Mouse (Mus musculus) CH12.LX (cell line): ENCODE measurements around the gene Prkag2. TPM values are rescaled to one million over a fixed set of nuclear protein-coding genes. Genes with fewer than 3 reads are reported as not detected.

Experiments
- DNase-seq: peaks from one replicate; pipeline ENCODE4 v3.0.0-alpha.2; 2013; ENCODE audit errors: extremely low read depth
- H3K27ac ChIP-seq: 2 replicates; pipeline ENCODE4 v1.5.1; 2012; ENCODE audit warnings: low read depth, mild to moderate bottlenecking, control low read depth, moderate library complexity; ENCODE audit not compliant: insufficient read depth
- H3K27me3 ChIP-seq: replicated peaks from 2 replicates; pipeline ENCODE3; 2012; ENCODE audit warnings: inconsistent platforms
- H3K36me3 ChIP-seq, 2 experiments: replicated peaks in 1 of 2; 2 replicates each; pipeline versions ENCODE3 to v1.6.1; 2012; ENCODE audit warnings: inconsistent platforms in 1 of 2, low read length in 1 of 2, mild to moderate bottlenecking in 1 of 2, mixed read lengths in 1 of 2, moderate library complexity in 1 of 2; ENCODE audit not compliant: control insufficient read depth in 1 of 2, insufficient read depth in 1 of 2
- H3K4me1 ChIP-seq, 2 experiments: 2 replicates each; pipeline ENCODE4 v1.6.1; 2012; ENCODE audit warnings: inconsistent platforms in 1 of 2, moderate library complexity in 1 of 2; ENCODE audit not compliant: insufficient read depth in 2 of 2, control insufficient read depth in 1 of 2
- H3K4me2 ChIP-seq: 2 replicates; pipeline ENCODE4 v1.6.1; 2012; ENCODE audit warnings: low read depth, mild to moderate bottlenecking, control low read depth; ENCODE audit not compliant: poor library complexity, insufficient read depth, severe bottlenecking
- H3K4me3 ChIP-seq, 3 experiments: fragments of 150-350 bp in 1 of 3; sonication (generic) in 1 of 3; replicated peaks in 1 of 3; 2 replicates each; pipeline versions ENCODE3 to v1.5.1; 2011 to 2012; ENCODE audit warnings: low read depth in 2 of 3, low read length in 2 of 3, mild to moderate bottlenecking in 2 of 3, moderate library complexity in 2 of 3, control low read depth in 1 of 3, improper control_type of control experiment in 1 of 3, inconsistent platforms in 1 of 3, mixed read lengths in 1 of 3; ENCODE audit not compliant: poor library complexity in 1 of 3
- H3K79me2 ChIP-seq: replicated peaks from 2 replicates; pipeline ENCODE4 v1.6.1; 2012; ENCODE audit warnings: mild to moderate bottlenecking, moderate library complexity; ENCODE audit not compliant: control insufficient read depth, poor library complexity, insufficient read depth, severe bottlenecking; ENCODE audit errors: extremely low read depth
- H3K9ac ChIP-seq: 2 replicates; pipeline ENCODE4 v1.6.1; 2012; ENCODE audit warnings: low read depth, mild to moderate bottlenecking, control low read depth, moderate library complexity; ENCODE audit not compliant: insufficient read depth
- H3K9me3 ChIP-seq: replicated peaks from 2 replicates; pipeline ENCODE3; 2012; ENCODE audit warnings: low read length, inconsistent platforms, mixed read lengths
- BHLHE40 ChIP-seq: IDR thresholded peaks from 2 replicates; pipeline ENCODE4 v1.6.1; 2011; ENCODE audit warnings: mild to moderate bottlenecking, low read depth, low read length, improper control_type of control experiment
- CHD1 ChIP-seq: IDR thresholded peaks from 2 replicates; pipeline ENCODE4 v1.6.1; 2012; ENCODE audit warnings: low read depth, low read length, improper control_type of control experiment, inconsistent platforms
- ELF1 ChIP-seq: IDR thresholded peaks from 2 replicates; pipeline ENCODE4 v1.6.1; 2014; ENCODE audit warnings: low read depth, mild to moderate bottlenecking, inconsistent platforms, low read length, improper control_type of control experiment
- GABPA ChIP-seq: IDR thresholded peaks from 2 replicates; pipeline ENCODE4 v1.6.1; 2012; ENCODE audit warnings: low read depth, low read length, improper control_type of control experiment, inconsistent platforms; ENCODE audit not compliant: insufficient replicate concordance
- IRF4 ChIP-seq: IDR thresholded peaks from 2 replicates; pipeline ENCODE4 v1.6.1; 2014; ENCODE audit warnings: low read depth, mild to moderate bottlenecking, inconsistent platforms, low read length, improper control_type of control experiment
- JUN ChIP-seq: IDR thresholded peaks from 2 replicates; pipeline ENCODE4 v1.6.1; 2011; ENCODE audit warnings: low read depth, mild to moderate bottlenecking, low read length, improper control_type of control experiment, moderate library complexity; ENCODE audit not compliant: insufficient read depth
- JUND ChIP-seq: conservative IDR thresholded peaks from 2 replicates; pipeline ENCODE4 v1.6.1; 2011; ENCODE audit warnings: low read depth, low read length, improper control_type of control experiment
- MAFK ChIP-seq: IDR thresholded peaks from 2 replicates; pipeline ENCODE4 v1.6.1; 2011; ENCODE audit warnings: low read length, improper control_type of control experiment; ENCODE audit not compliant: insufficient replicate concordance
- MEF2A ChIP-seq: IDR thresholded peaks from 2 replicates; pipeline ENCODE4 v1.6.1; 2014; ENCODE audit warnings: low read depth, mild to moderate bottlenecking, inconsistent platforms, low read length, improper control_type of control experiment, borderline replicate concordance
- MXI1 ChIP-seq: IDR thresholded peaks from 2 replicates; pipeline ENCODE4 v1.6.1; 2011; ENCODE audit warnings: mild to moderate bottlenecking, low read depth, low read length, improper control_type of control experiment
- MYC ChIP-seq: IDR thresholded peaks from 2 replicates; pipeline ENCODE4 v1.6.1; 2011; ENCODE audit warnings: low read depth, mild to moderate bottlenecking, improper control_type of control experiment, low read length
- NRF1 ChIP-seq: IDR thresholded peaks from 2 replicates; pipeline ENCODE4 v1.6.1; 2014; ENCODE audit warnings: low read depth, mild to moderate bottlenecking, inconsistent platforms, low read length, improper control_type of control experiment, moderate library complexity
- PAX5 ChIP-seq: IDR thresholded peaks from 2 replicates; pipeline ENCODE4 v1.6.1; 2012; ENCODE audit warnings: low read length, inconsistent platforms, mixed read lengths
- POLR2AphosphoS2 ChIP-seq: IDR thresholded peaks from 2 replicates; pipeline ENCODE4 v1.6.1; 2011; ENCODE audit warnings: low read depth, low read length, improper control_type of control experiment
- SIN3A ChIP-seq: IDR thresholded peaks from 2 replicates; pipeline ENCODE4 v1.6.1; 2012; ENCODE audit warnings: low read length, improper control_type of control experiment, inconsistent platforms
- SMC3 ChIP-seq: IDR thresholded peaks from 2 replicates; pipeline ENCODE4 v1.6.1; 2011; ENCODE audit warnings: low read depth, low read length, improper control_type of control experiment
- TCF12 ChIP-seq: IDR thresholded peaks from 2 replicates; pipeline ENCODE4 v1.6.1; 2014; ENCODE audit warnings: low read depth, mild to moderate bottlenecking, inconsistent platforms, low read length, improper control_type of control experiment
- ZKSCAN1 ChIP-seq: IDR thresholded peaks from 2 replicates; pipeline ENCODE4 v1.6.1; 2012; ENCODE audit warnings: low read depth, inconsistent platforms, low read length, improper control_type of control experiment, borderline replicate concordance
- ZMIZ1 ChIP-seq: IDR thresholded peaks from 2 replicates; pipeline ENCODE4 v1.6.1; 2012; ENCODE audit warnings: low read depth, mild to moderate bottlenecking, inconsistent platforms, low read length, improper control_type of control experiment
- dilution Hi-C: fragments of 300-500 bp; cut with MboI; formaldehyde crosslinking; loops from 2 replicates; pipeline ENCODE4 v1.14.3; 2020; ENCODE audit warnings: low sequenced_read_pairs; ENCODE audit not compliant: extremely low pct_unique_long_range_greater_than_20kb, extremely low pct_ligation_motif_present
- in situ Hi-C: fragments of 300-500 bp; cut with MboI; formaldehyde crosslinking; loops from 3 replicates; pipeline ENCODE4 v1.14.3; 2019; ENCODE audit warnings: low sequenced_read_pairs, low pct_ligation_motif_present, low pct_unique_long_range_greater_than_20kb, mixed read lengths
- polyA plus RNA-seq: library from polyadenylated mRNA; unstranded; fragments of >175 nt; gene quantifications from 2 replicates; pipeline ENCODE4 v1.2.1, GENCODE M21; 2012; ENCODE audit warnings: low read depth; ENCODE audit not compliant: insufficient read length
- total RNA-seq, 2 experiments: library from RNA; depleted of rRNA; stranded (reverse); fragments of 300-350 nt in 1 of 2; fragments of >200 nt in 1 of 2; gene quantifications; 2 replicates each; pipeline ENCODE4 v1.2.3; 2012 to 2014

Gene Prkag2
- total and polyA plus RNA-seq, 3 experiments = 4.6 to 21.2 (median 8.8) TPM

GRCm38 (mm10) chr5:25075623-25076022 lies 24.8 kb downstream of the Prkag2 start:
- Histone ChIP-seq H3K27me3 (no peaks in the 10 kb centered on the region), H3K9ac (no peak overlapping the region), H3K4me2 (no peak overlapping the region), H3K4me1 (peaks cover under 1 to 2% of the 10 kb centered on the region in 2 experiments; a peak in 2 of 4 replicates), H3K9me3 (no peaks in the 10 kb centered on the region), H3K36me3 (peaks cover 0 to 4% of the 10 kb centered on the region in 2 experiments), H3K27ac (no peak overlapping the region), H3K79me2 (no peaks in the 10 kb centered on the region), H3K4me3 (no peak overlapping the region)
- TF ChIP-seq MEF2A (no peak), JUND (no peak), ELF1 (no peak), ZKSCAN1 (no peak), TCF12 (no peak)
- dilution Hi-C loops (no loop called here), in situ Hi-C loops (no loop called here)
- DNase-seq = no peak

DNA sequence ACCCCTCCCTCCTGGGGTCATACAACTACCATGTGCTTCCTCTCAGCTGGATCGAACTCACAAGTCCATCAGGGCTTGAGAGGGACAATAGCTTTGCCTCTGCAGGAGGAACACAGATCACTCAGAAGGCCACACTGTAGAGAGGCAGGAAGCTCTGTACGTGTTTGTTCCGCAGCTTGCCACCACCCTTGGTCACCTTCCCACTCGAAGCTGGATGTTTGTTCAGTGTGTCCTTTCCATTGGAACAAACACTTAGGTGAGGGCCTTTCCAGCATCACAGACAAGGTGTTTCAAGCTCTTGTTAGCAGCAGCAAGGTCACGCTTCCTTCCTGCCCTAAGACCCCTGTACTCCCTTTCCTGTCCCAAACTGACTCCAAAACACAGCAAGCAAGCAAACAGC lies 30.6 kb downstream of the Prkag2 start:
- no peaks in the 10 kb centered on the region for H3K27me3 ChIP-seq
- DNase-seq = no peak
- H3K4me3 ChIP-seq = no peak overlapping the region
- no peak overlapping the region for H3K9ac ChIP-seq
- dilution Hi-C loops = no loop called here
- no peak overlapping the region for H3K4me2 ChIP-seq
- H3K4me1 ChIP-seq = peaks cover 4 to 21% of the 10 kb centered on the region in 2 experiments; a peak in 3 of 4 replicates
- in situ Hi-C loops = no loop called here
- TF ChIP-seq ZMIZ1 = no peak
- TF ChIP-seq CHD1 = no peak
- TF ChIP-seq BHLHE40 = no peak
- no peak for TF ChIP-seq NRF1
- TF ChIP-seq MAFK = no peak
- TF ChIP-seq MEF2A = no peak
- TF ChIP-seq IRF4 = no peak
- TF ChIP-seq SIN3A = no peak
- TF ChIP-seq PAX5 = no peak
- no peak for TF ChIP-seq MXI1
- no peak for TF ChIP-seq GABPA
- no peak for TF ChIP-seq SMC3
- no peak for TF ChIP-seq POLR2AphosphoS2
- no peak for TF ChIP-seq JUN
- TF ChIP-seq MYC = no peak
- H3K9me3 ChIP-seq = no peaks in the 10 kb centered on the region
- H3K79me2 ChIP-seq = no peaks in the 10 kb centered on the region
- no peaks in the 10 kb centered on the region for H3K36me3 ChIP-seq
- no peak overlapping the region for H3K27ac ChIP-seq
